Mouse (Mus musculus): Measurements from ENCODE around the gene Tmem233. TPM values are rescaled to one million over a fixed set of nuclear protein-coding genes. Genes with fewer than 3 reads are reported as not detected.

Gene Tmem233
- polyA plus RNA-seq, 1 experiment from 2014 or later = not detected

DNA sequence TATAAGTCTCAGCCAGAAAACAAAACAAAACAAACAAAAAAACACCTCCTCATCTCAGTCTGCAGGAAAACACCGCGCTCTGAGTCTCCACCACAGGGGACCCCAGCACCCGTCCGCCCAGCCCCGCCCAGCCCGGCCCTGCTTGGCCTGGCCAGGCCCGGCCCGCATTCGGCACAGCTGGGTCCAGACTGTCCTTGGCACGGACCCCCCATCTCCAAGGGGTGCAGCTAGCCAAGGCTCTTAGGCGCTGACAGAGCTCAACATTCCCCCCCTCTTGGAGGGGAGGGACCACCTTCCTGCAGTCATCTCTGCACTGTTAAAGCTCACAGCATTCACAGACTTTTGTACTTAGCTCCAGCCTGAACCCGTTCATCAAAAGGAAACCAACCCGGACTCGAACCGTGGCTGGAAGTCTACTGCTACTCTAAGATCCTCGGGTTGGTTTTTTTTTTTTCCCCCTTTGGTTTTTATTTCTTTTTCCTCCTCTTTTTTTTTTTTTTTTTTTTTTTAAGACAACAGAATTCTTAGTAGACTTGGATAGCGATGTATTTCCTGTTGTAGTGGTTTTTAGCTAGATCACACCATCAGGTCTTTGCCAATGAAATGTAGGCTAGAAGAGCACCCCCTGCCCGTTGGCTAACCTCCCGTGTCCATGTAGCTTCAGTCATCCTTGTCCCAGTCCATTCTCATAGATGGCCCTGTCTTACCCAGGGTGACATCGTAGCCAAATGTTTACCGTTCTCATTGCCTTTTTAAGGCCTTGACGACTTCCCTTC, 76.5 kb downstream of the Tmem233 start:
- Histone ChIP-seq H3K27me3 (ENCODE audit: control insufficient read depth, insufficient read depth, low read length) (no peaks in the 10 kb centered on the region), H3K36me3 (ENCODE audit: control insufficient read depth, insufficient read depth, low read length) (0 out of 2 replicates have a peak, but pooled peaks cover 2% of the 10 kb centered on the region), H3K9me3 (replicated peaks; ENCODE audit: control insufficient read depth, low read length) (no peaks in the 10 kb centered on the region), H3K4me3 (ENCODE audit: low read depth, low read length) (no peak overlapping the region), H3K9ac (ENCODE audit: low read depth, low read length) (no peak overlapping the region), H3K27ac (ENCODE audit: low read depth, low read length) (no peak overlapping the region), H3K4me1 (ENCODE audit: control insufficient read depth, insufficient read depth, low read length) (no peaks in the 10 kb centered on the region), H3K4me2 (no peak overlapping the region)
- 60% methylated on average over 22 of the region's 22 CpGs for WGBS (ENCODE audit: insufficient replicate concordance)
- no peak for ATAC-seq (replicated peaks; ENCODE audit: insufficient number of reproducible peaks, low FRiP score, low TSS enrichment)

DNA sequence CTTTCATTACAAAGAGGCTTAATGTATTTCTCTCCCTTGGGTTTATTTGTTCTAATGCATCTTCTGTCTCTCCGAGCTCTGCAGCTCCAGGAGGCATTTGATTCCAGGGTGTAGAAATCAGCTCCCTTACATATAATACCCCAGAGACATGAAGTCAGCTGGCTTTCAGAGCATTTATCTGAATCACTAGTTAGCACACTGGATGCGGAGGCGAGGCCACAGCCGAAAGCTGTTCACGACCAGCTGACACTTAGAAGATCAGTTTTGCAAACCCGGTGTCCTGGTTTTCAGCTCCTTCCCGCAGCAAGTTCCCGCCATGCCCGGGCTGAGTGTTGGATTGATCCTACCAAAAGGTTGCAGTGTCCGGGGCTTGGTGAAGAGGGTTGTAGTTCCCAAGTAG, 78.8 kb downstream of the Tmem233 start:
- 88% methylated on average over 10 of the region's 10 CpGs for WGBS (ENCODE audit: insufficient replicate concordance)
- H3K4me2 ChIP-seq = no peak overlapping the region
- no peak for ATAC-seq (replicated peaks; ENCODE audit: insufficient number of reproducible peaks, low FRiP score, low TSS enrichment)
- H3K4me3 ChIP-seq (ENCODE audit: low read depth, low read length) = no peak overlapping the region
- H3K36me3 ChIP-seq (ENCODE audit: control insufficient read depth, insufficient read depth, low read length) = peaks cover 5% of the 10 kb centered on the region; the same call in 1 of the 2 replicates
- no peak overlapping the region for H3K9ac ChIP-seq (ENCODE audit: low read depth, low read length)
- no peaks in the 10 kb centered on the region for H3K4me1 ChIP-seq (ENCODE audit: control insufficient read depth, insufficient read depth, low read length)
- H3K9me3 ChIP-seq (replicated peaks; ENCODE audit: control insufficient read depth, low read length) = no peaks in the 10 kb centered on the region
- no peak overlapping the region for H3K27ac ChIP-seq (ENCODE audit: low read depth, low read length)
- no peaks in the 10 kb centered on the region for H3K27me3 ChIP-seq (ENCODE audit: control insufficient read depth, insufficient read depth, low read length)

DNA sequence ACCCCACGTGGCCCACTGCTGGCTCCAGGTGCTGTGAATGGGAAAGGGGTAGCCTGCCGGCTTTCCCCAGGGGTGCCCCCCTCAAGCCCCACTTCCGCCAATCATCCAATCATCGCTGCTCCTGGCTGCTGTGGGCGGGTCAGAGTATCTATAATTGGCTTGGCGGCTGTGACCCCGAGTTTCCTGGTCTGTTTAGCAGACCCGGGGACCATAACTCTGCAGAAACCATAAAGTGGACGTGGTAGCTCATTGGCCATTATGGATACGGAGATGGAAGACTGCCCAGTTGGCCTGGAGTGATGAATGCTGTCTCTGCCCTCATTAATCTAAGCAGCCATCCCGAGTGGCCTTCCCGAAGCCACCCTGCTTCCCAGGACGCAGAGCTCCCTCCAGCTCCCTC, 79.2 kb downstream of the Tmem233 start:
- ATAC-seq (replicated peaks; ENCODE audit: insufficient number of reproducible peaks, low FRiP score, low TSS enrichment) = no peak
- Histone ChIP-seq H3K27me3 (ENCODE audit: control insufficient read depth, insufficient read depth, low read length) (no peaks in the 10 kb centered on the region), H3K27ac (ENCODE audit: low read depth, low read length) (no peak overlapping the region), H3K4me2 (no peak overlapping the region), H3K9me3 (replicated peaks; ENCODE audit: control insufficient read depth, low read length) (no peaks in the 10 kb centered on the region), H3K4me1 (ENCODE audit: control insufficient read depth, insufficient read depth, low read length) (no peaks in the 10 kb centered on the region), H3K4me3 (ENCODE audit: low read depth, low read length) (no peak overlapping the region), H3K9ac (ENCODE audit: low read depth, low read length) (no peak overlapping the region), H3K36me3 (ENCODE audit: control insufficient read depth, insufficient read depth, low read length) (peaks cover 5% of the 10 kb centered on the region; the same call in 1 of the 2 replicates)
- 49% methylated on average over 13 of the region's 13 CpGs for WGBS (ENCODE audit: insufficient replicate concordance)

DNA sequence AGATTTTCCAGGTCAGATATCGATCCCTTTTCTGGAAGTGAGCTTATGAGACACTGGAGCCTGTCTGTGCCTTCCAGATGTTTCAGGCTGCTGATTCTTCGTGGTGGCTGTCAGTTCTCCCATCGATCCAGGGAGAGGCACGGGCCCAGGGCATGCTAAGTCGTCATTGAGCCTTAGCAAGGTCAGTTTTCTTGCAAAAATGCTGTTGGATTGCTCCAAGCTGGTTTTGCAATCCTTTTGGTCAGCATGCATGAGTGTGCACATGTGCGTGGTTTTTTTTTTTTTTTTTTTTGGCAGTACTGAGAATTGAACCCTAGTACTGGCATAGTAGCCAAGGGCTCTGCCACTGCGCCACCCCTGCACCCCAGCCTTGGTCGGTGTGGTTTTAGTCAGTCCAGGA, 79.9 kb downstream of the Tmem233 start:
- Histone ChIP-seq H3K4me3 (ENCODE audit: low read depth, low read length) (no peak overlapping the region), H3K4me2 (no peak overlapping the region), H3K9me3 (replicated peaks; ENCODE audit: control insufficient read depth, low read length) (no peaks in the 10 kb centered on the region), H3K27ac (ENCODE audit: low read depth, low read length) (no peak overlapping the region), H3K36me3 (ENCODE audit: control insufficient read depth, insufficient read depth, low read length) (peaks cover 5% of the 10 kb centered on the region; the same call in 1 of the 2 replicates), H3K4me1 (ENCODE audit: control insufficient read depth, insufficient read depth, low read length) (no peaks in the 10 kb centered on the region), H3K27me3 (ENCODE audit: control insufficient read depth, insufficient read depth, low read length) (no peaks in the 10 kb centered on the region), H3K9ac (ENCODE audit: low read depth, low read length) (no peak overlapping the region)
- ATAC-seq (replicated peaks; ENCODE audit: insufficient number of reproducible peaks, low FRiP score, low TSS enrichment) = no peak
- WGBS (ENCODE audit: insufficient replicate concordance) = 86% methylated on average over 8 of the region's 8 CpGs

DNA sequence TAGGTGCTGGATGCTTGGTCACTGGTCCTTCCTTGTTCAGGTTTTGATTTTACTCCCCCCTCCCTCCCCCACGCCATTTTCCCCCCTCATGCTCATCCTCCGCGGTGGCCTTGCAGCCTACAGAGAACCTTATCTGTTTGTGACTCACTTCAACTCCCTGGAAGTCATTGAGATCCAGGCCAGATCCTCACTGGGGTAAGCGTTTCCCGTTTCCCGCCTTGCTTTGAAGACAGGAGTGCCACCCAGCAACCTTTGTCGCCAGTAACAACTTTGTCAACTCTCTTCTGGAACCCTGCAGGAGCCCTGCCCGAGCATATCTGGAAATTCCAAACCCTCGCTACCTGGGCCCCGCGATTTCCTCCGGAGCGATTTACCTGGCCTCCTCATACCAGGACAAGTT, 85.7 kb downstream of the Tmem233 start:
- Histone ChIP-seq H3K36me3 (ENCODE audit: control insufficient read depth, insufficient read depth, low read length) (peaks cover 7% of the 10 kb centered on the region), H3K4me3 (ENCODE audit: low read depth, low read length) (no peak overlapping the region), H3K27me3 (ENCODE audit: control insufficient read depth, insufficient read depth, low read length) (no peaks in the 10 kb centered on the region), H3K9me3 (replicated peaks; ENCODE audit: control insufficient read depth, low read length) (no peaks in the 10 kb centered on the region), H3K4me1 (ENCODE audit: control insufficient read depth, insufficient read depth, low read length) (no peaks in the 10 kb centered on the region), H3K9ac (ENCODE audit: low read depth, low read length) (no peak overlapping the region), H3K27ac (ENCODE audit: low read depth, low read length) (no peak overlapping the region), H3K4me2 (no peak overlapping the region)
- WGBS (ENCODE audit: insufficient replicate concordance) = 47% methylated on average over 13 of the region's 13 CpGs
- ATAC-seq (replicated peaks; ENCODE audit: insufficient number of reproducible peaks, low FRiP score, low TSS enrichment) = no peak

DNA sequence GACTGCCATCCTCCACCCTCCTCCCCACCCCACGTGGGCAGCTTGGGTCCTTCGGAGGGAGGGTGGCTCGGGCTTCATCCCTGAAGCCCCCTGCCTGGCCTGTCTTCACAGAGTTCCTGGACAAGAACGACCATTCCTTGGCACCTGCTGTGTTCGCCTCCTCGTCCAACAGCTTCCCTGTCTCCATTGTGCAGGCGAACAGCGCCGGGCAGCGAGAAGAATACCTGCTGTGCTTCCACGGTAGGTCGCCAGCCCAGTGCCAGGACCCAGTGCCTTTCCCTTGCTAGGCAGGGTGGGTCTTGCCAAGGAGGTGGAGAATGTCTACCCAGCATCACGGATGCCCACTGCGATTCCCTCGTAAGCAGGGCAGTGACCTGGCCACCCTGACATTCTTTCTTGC, 88.9 kb downstream of the Tmem233 start:
- Histone ChIP-seq H3K9me3 (replicated peaks; ENCODE audit: control insufficient read depth, low read length) (peaks cover 5% of the 10 kb centered on the region; the same call in 1 of the 2 replicates), H3K4me2 (no peak overlapping the region), H3K36me3 (ENCODE audit: control insufficient read depth, insufficient read depth, low read length) (peaks cover 23% of the 10 kb centered on the region), H3K27me3 (ENCODE audit: control insufficient read depth, insufficient read depth, low read length) (no peaks in the 10 kb centered on the region), H3K4me3 (ENCODE audit: low read depth, low read length) (no peak overlapping the region), H3K27ac (ENCODE audit: low read depth, low read length) (no peak overlapping the region), H3K9ac (ENCODE audit: low read depth, low read length) (no peak overlapping the region), H3K4me1 (ENCODE audit: control insufficient read depth, insufficient read depth, low read length) (no peaks in the 10 kb centered on the region)
- ATAC-seq (replicated peaks; ENCODE audit: insufficient number of reproducible peaks, low FRiP score, low TSS enrichment) = no peak
- WGBS (ENCODE audit: insufficient replicate concordance) = 97% methylated on average over 15 of the region's 15 CpGs

DNA sequence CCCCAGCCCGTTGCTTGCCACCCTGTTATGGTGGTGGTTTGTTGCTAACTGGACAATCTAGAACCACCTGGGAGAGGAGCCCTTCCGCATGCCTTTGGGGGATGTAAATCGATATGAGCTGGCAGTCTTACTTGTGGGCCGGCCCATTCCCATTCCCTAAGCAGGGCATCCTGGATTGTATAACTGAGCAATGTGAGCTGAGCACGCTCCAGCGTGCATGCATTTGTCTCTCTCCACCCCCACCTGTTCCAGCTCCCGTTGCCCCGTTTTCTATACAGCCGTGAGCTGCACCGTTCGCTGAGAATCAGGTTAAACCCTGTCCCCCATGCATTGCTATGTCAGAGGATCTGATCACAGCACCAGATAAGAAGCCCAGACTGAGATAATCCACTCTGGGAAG, 91.3 kb downstream of the Tmem233 start:
- Histone ChIP-seq H3K9me3 (replicated peaks; ENCODE audit: control insufficient read depth, low read length) (peaks cover 5% of the 10 kb centered on the region; the same call in 1 of the 2 replicates), H3K4me1 (ENCODE audit: control insufficient read depth, insufficient read depth, low read length) (no peaks in the 10 kb centered on the region), H3K36me3 (ENCODE audit: control insufficient read depth, insufficient read depth, low read length) (peaks cover 31% of the 10 kb centered on the region), H3K4me2 (no peak overlapping the region), H3K4me3 (ENCODE audit: low read depth, low read length) (no peak overlapping the region), H3K9ac (ENCODE audit: low read depth, low read length) (no peak overlapping the region), H3K27me3 (ENCODE audit: control insufficient read depth, insufficient read depth, low read length) (no peaks in the 10 kb centered on the region), H3K27ac (ENCODE audit: low read depth, low read length) (no peak overlapping the region)
- WGBS (ENCODE audit: insufficient replicate concordance) = 93% methylated on average over 11 of the region's 11 CpGs
- no peak for ATAC-seq (replicated peaks; ENCODE audit: insufficient number of reproducible peaks, low FRiP score, low TSS enrichment)
